Mouse (Mus musculus) liver, embryonic 18 days (tissue): ENCODE data around the gene Kcnh3. TPM values are rescaled to one million over a fixed set of nuclear protein-coding genes. Genes with fewer than 3 reads are reported as not detected.

Source experiments
- polyA plus RNA-seq: library from polyadenylated mRNA; depleted of rRNA; stranded (reverse); fragments of >200 nt; gene quantifications from 2 replicates; pipeline ENCODE4 v1.2.3, GENCODE M21; 2012; rRNA removed

Kcnh3 gene
- 0.17 and 0.20 TPM in 2 replicates for polyA plus RNA-seq

DNA sequence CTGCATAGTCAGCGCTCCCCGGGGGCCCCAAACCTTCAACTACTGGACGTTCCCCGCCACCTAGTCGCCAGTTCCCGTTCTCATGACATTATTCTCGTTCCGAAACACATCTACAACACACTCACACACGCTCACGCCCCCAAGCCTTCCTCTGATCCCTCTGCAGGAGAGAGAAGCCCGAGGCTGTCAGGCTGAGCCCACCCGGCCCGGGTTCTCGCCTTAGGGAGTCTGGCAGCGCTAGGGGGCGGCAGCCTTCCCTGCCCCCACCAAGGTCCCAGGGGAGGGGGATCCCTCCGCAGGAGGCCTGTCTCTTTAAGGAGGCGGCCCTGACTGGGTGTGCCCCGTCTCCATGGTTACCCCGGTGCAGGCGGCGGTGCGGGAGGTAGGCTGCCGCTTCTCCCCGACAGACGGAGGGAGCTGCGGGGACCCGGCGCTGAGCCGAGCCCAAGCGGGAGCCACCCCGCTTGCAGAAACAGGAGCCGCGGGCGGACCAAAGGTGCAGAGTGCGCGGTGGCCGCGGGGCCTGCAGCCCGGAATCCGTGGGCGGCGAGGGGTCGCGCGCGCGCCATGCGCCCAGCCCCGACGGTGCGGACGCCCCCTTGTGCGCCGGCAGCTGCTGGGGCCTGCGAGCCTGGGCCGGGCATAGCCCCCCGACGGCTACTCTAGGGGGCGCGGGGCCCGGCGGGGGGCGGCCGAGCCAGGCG is at the start of gene Kcnh3:
TSS of gene Kcnh3 (plus strand) at position 654 of the 704 bp plus-strand sequence.

DNA sequence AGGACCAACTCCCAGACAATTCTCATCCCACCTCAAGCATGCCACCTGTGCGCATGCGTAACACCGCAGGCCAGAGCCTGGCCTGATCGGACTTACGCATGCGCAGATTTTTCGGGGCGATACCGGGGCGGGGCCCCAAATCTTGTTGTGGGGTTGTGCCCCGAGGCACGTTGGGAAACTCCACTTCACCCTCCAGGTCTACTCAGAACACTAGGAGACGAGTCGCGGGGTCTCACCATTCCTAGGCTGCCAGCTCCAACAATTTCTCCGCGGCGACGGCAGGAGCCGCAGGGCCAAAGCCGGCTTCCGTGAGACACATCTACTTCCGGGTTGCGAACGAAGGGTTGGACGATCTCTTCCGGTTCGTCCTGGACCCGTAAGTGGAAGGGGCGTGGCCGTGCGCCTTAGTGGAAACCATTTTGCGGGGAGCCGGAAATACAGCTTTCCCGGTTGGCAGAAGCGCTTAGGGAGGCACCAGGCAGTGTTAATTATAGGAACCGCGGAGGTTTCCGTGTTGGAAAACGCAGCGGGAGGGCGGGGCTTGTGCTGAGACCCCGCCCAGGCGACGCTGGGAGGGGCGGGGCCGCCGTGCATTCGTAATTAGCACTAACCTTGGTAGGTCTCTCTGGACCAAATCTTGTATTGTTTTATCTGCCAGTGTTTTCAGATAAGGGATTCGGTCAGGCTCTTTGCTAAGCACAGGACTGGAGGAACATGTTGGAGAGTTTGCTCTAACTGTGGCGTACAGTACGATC is 27.1 kb downstream of the Kcnh3 start, which contains the start of gene Mcrs1:
TSS of gene Mcrs1 (minus strand) at position 336 of the 755 bp plus-strand sequence.

Other genes with a start within 250 kb of the Kcnh3 start
- 221 and 258 TPM in 2 replicates for gene Tuba1c, start 195.0 kb upstream of the Kcnh3 start, polyA plus RNA-seq
- 0.17 and 0.37 TPM in 2 replicates for gene Prph, start 169.7 kb upstream of the Kcnh3 start, polyA plus RNA-seq
- 6.3 and 9.4 TPM in 2 replicates for gene Troap, start 150.3 kb upstream of the Kcnh3 start, polyA plus RNA-seq
- gene C1ql4, start 137.0 kb upstream of the Kcnh3 start, polyA plus RNA-seq = 0.02 and 0.07 TPM in 2 replicates
- 32.2 and 35.9 TPM in 2 replicates for gene Dnajc22, start 131.7 kb upstream of the Kcnh3 start, polyA plus RNA-seq
- 5.8 and 6.0 TPM in 2 replicates for gene Spats2, start 98.9 kb upstream of the Kcnh3 start, polyA plus RNA-seq
- gene Mcrs1, start 27.1 kb downstream of the Kcnh3 start, polyA plus RNA-seq = 17.7 and 17.8 TPM in 2 replicates
- 14.0 and 19.0 TPM in 2 replicates for gene Prpf40b, start 70.2 kb downstream of the Kcnh3 start, polyA plus RNA-seq
- gene Fam186b, start 71.0 kb downstream of the Kcnh3 start, polyA plus RNA-seq = 0.01 and 0.06 TPM in 2 replicates
- 3.3 and 4.7 TPM in 2 replicates for gene Fmnl3, start 145.6 kb downstream of the Kcnh3 start, polyA plus RNA-seq
- gene Tmbim6, start 168.0 kb downstream of the Kcnh3 start, polyA plus RNA-seq = 315 and 335 TPM in 2 replicates
- 0.52 and 0.78 TPM in 2 replicates for gene Nckap5l, start 232.9 kb downstream of the Kcnh3 start, polyA plus RNA-seq
- gene Bcdin3d, start 249.9 kb downstream of the Kcnh3 start, polyA plus RNA-seq = 2.4 and 2.6 TPM in 2 replicates